Mouse (Mus musculus): Measurements from ENCODE around the gene Ube2o.

The Ube2o gene

DNA sequence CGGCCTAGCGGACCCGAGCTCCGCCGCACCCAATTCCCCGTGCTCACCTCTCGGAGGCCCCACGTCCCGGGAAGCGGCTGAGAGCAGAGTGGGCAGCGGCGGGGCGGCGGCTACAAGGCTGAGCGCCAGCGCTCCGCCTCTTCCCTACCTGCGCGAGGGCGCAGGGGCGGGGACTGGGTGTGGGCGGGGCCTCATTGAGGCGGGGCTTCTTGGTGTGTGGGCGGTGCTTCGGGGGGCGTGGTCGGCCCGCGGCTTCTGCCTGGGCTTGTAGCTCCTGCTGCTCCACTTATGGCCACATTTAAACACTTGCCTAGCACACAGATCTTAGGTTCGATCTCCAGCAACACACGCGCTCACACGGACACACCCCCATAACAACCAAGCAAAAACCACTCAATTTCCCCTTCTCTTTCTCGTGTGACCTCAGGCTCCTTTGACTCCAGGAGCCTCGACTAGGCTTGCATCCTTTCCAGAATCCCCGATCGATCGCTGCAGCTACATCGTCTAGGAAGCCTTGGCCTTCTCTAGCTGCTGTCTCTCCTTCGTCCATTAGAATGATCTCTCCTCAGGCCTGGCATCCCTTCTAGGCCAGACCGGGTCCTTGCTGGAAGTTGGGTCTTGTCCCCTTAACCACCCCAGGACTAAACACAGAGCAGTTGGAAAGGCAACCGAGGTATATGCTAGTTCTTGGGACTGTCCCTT lies 43.0 kb upstream of the Ube2o start:
- TF ChIP-seq POU5F1 (IDR thresholded peaks at IDR 0.05; ENCODE audit: borderline replicate concordance, low read length) (no peak), NANOG (IDR thresholded peaks at IDR 0.05; ENCODE audit: borderline replicate concordance, low read length) (no peak), CTCF (conservative IDR thresholded peaks at IDR 0.05; ENCODE audit: low read length) (no peak)
- Histone ChIP-seq H3K36me3 (ENCODE audit: insufficient read depth, low read length) (peaks cover 13% of the 10 kb centered on the region), H3K4me1 (replicated peaks; ENCODE audit: low read depth, low read length) (peaks cover 72% of the 10 kb centered on the region), H3K4me3 (replicated peaks; ENCODE audit: low read length) (peak overlapping the region; percentile 98), H3K27me3 (ENCODE audit: insufficient read depth, low read length) (peaks cover 13% of the 10 kb centered on the region), H3K9me3 (ENCODE audit: low read length) (no peaks in the 10 kb centered on the region)

DNA sequence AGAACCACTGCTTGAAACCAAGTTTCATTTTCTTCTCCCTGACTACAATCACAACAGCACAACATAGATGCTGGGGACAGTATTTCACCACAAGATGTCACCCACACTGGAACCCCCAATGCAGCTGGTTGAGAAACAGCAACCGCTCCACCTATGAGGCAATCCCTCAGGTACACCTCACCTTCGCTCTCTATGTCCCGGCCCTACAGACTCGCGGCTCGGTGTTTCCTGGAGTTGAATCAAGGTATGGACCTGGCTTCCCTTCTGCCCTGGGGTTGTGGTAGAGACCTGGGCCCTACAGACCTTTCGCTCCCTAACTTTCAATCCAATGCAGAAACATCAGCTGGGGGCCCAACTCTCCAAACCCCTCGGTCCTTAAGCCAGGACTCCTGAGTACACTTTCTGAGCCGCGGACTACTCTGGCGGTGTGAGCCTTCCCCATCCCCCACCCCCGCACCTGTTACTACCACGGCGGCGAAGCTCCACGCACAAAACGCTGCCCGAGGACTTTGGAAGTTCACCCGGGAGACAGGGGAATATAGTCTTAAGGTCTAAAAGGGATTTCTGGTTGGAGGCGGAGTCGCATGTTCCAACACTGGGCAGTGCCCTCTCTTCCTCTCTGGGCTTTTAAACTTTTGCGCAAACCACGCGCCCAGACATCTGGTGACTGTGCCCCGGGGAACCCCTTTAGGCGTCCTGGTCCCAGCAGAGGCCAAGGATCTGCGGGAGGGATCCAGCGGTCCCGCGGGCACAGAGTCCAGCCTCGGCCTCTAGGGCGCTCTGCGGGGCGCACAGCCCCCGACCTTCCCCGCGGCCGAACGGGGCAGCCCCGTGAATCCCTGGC lies 42.3 kb upstream of the Ube2o start:
- Histone ChIP-seq H3K4me3 (replicated peaks; ENCODE audit: low read length) (peak overlapping the region; percentile 98), H3K4me1 (replicated peaks; ENCODE audit: low read depth, low read length) (peaks cover 74% of the 10 kb centered on the region), H3K36me3 (ENCODE audit: insufficient read depth, low read length) (peaks cover 15% of the 10 kb centered on the region), H3K27me3 (ENCODE audit: insufficient read depth, low read length) (peaks cover 13% of the 10 kb centered on the region), H3K9me3 (ENCODE audit: low read length) (no peaks in the 10 kb centered on the region)
- no peak for TF ChIP-seq NANOG (IDR thresholded peaks at IDR 0.05; ENCODE audit: borderline replicate concordance, low read length)
- TF ChIP-seq CTCF (conservative IDR thresholded peaks at IDR 0.05; ENCODE audit: low read length): no peak
- TF ChIP-seq POU5F1 (IDR thresholded peaks at IDR 0.05; ENCODE audit: borderline replicate concordance, low read length): no peak

DNA sequence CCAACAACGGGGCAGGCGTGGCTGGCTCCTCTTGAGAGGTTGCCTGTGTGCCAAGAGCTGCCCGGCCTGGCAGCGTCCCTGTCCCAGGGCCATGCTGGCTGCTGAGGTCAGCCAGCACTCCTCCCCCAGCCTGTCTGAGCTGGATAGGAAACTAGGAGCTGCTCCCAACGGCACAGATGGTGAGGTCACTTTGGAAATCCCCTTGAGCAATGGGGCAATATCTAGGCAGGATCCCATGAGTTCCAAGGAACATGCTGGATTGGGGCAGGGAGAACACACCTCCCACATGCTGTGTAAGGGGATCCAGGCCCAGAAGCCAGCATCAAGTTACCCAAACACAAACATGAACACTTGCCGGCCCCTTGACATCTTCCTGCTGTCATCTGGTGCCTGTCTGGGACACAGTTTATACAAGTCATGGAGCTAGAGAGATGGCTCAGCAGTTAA lies 40.0 kb upstream of the Ube2o start:
- Histone ChIP-seq H3K27me3 (ENCODE audit: insufficient read depth, low read length) (peaks cover 13% of the 10 kb centered on the region), H3K4me3 (replicated peaks; ENCODE audit: low read length) (no peak overlapping the region), H3K36me3 (ENCODE audit: insufficient read depth, low read length) (peaks cover 15% of the 10 kb centered on the region), H3K4me1 (replicated peaks; ENCODE audit: low read depth, low read length) (peaks cover 89% of the 10 kb centered on the region), H3K9me3 (ENCODE audit: low read length) (no peaks in the 10 kb centered on the region)
- TF ChIP-seq POU5F1 (IDR thresholded peaks at IDR 0.05; ENCODE audit: borderline replicate concordance, low read length): no peak
- no peak for TF ChIP-seq CTCF (conservative IDR thresholded peaks at IDR 0.05; ENCODE audit: low read length)
- no peak for TF ChIP-seq NANOG (IDR thresholded peaks at IDR 0.05; ENCODE audit: borderline replicate concordance, low read length)

DNA sequence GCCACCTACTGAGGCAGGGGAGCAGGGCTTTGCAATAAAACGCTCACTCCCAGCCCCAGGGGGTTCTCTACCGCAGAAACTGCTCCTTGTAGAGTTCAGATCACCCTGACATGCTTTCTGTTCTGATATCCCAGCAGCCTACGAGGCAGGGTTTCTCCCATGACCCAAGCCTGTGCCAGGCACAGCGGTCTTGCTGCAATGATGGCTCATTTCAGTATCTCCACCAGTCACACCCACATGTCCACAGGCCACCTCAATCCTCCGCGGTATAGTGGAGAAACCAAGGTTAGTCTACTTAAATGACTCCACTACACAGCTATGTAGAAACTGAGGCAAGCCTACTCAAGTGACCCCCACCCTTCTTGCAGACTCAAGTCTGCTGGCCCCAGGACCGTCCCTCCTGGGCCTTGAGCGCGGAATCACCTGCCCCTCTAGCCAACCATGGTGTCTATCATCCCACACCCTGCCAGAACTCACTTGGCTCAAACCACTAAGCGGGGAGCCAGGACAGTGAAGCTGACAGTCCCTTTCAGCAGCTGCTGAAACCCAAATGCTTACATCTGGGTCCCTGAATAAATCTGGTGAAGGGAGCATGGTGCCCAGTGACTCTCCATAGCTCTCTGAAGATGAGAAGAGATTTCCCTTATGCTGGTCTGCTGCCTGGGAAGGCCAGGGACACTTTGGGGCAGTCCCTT lies 39.5 kb upstream of the Ube2o start:
- Histone ChIP-seq H3K36me3 (ENCODE audit: insufficient read depth, low read length) (peaks cover 15% of the 10 kb centered on the region), H3K4me3 (replicated peaks; ENCODE audit: low read length) (peak overlapping the region; percentile 47), H3K27me3 (ENCODE audit: insufficient read depth, low read length) (peaks cover 13% of the 10 kb centered on the region), H3K4me1 (replicated peaks; ENCODE audit: low read depth, low read length) (peaks cover 93% of the 10 kb centered on the region), H3K9me3 (ENCODE audit: low read length) (no peaks in the 10 kb centered on the region)
- TF ChIP-seq CTCF (conservative IDR thresholded peaks at IDR 0.05; ENCODE audit: low read length) (no peak), NANOG (IDR thresholded peaks at IDR 0.05; ENCODE audit: borderline replicate concordance, low read length) (no peak), POU5F1 (IDR thresholded peaks at IDR 0.05; ENCODE audit: borderline replicate concordance, low read length) (no peak)

DNA sequence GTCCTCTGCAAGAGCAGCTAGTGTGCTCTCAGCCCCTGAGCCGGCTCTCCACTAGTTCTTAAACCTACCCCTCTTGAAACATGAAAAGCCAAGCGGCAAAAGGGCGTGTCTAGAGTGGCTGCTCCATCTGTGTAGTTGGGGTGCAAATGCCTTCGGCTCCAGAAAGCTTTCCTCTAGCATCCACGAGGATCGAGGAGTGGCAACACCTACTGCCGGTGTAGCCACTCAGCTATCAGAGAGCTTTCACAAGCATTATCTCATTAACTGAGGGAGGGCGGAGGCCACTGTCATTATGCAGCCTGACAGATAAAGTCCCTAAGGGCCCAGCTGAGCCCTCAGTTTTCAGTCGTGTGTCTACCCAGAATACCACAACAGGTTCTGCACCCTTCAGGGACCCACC lies 38.8 kb upstream of the Ube2o start:
- H3K4me1 ChIP-seq (replicated peaks; ENCODE audit: low read depth, low read length): peaks cover 94% of the 10 kb centered on the region
- no peaks in the 10 kb centered on the region for H3K9me3 ChIP-seq (ENCODE audit: low read length)
- TF ChIP-seq CTCF (conservative IDR thresholded peaks at IDR 0.05; ENCODE audit: low read length) (no peak), POU5F1 (IDR thresholded peaks at IDR 0.05; ENCODE audit: borderline replicate concordance, low read length) (no peak), NANOG (IDR thresholded peaks at IDR 0.05; ENCODE audit: borderline replicate concordance, low read length) (no peak)
- peaks cover 15% of the 10 kb centered on the region for H3K36me3 ChIP-seq (ENCODE audit: insufficient read depth, low read length)
- peak overlapping the region; percentile 47 for H3K4me3 ChIP-seq (replicated peaks; ENCODE audit: low read length)
- peaks cover 13% of the 10 kb centered on the region for H3K27me3 ChIP-seq (ENCODE audit: insufficient read depth, low read length)

DNA sequence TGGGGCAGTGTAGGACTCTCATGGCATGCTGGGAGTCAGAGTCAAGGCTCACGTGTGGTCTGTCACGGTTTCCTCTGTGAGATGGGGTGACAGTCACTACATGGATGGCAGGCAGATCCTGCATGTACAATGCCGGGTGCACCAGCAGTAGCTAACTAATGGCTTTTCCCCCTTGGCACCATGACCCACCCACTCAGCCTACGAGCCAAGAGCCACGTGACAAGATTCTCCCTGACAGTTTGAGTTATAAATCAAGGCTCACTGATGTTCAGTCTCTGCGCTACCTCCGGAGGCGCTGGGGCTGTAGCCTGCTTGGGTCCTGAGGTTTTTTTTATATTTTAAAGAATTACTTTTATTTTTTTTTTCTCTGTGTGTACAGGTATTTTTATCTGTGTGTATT lies 38.3 kb upstream of the Ube2o start:
- no peaks in the 10 kb centered on the region for H3K9me3 ChIP-seq (ENCODE audit: low read length)
- H3K4me1 ChIP-seq (replicated peaks; ENCODE audit: low read depth, low read length): peaks cover 94% of the 10 kb centered on the region
- H3K27me3 ChIP-seq (ENCODE audit: insufficient read depth, low read length): peaks cover 13% of the 10 kb centered on the region
- peak overlapping the region; percentile 47 for H3K4me3 ChIP-seq (replicated peaks; ENCODE audit: low read length)
- TF ChIP-seq POU5F1 (IDR thresholded peaks at IDR 0.05; ENCODE audit: borderline replicate concordance, low read length) (no peak), CTCF (conservative IDR thresholded peaks at IDR 0.05; ENCODE audit: low read length) (no peak), NANOG (IDR thresholded peaks at IDR 0.05; ENCODE audit: borderline replicate concordance, low read length) (no peak)
- H3K36me3 ChIP-seq (ENCODE audit: insufficient read depth, low read length): peaks cover 15% of the 10 kb centered on the region

DNA sequence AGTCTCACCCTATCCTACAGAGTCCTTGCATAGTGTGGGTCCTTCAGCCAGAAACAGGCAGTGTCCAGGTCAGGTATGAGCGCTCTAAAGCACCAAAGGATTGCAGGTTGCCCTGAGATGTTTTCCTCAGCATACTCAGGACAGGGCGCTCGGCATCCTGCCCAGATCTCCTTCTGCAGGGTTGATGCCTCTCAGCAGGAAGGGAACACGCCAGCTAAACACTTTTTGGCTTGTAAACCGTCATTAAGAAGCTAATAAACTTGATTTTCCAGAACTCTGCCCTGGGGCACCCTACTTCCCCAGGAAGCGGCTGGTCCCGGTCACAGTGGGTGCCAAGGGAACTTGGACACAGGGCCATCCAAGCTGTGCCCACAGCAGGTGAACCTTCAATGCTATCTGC lies 37.9 kb upstream of the Ube2o start:
- Histone ChIP-seq H3K4me3 (replicated peaks; ENCODE audit: low read length) (no peak overlapping the region), H3K4me1 (replicated peaks; ENCODE audit: low read depth, low read length) (peaks cover 95% of the 10 kb centered on the region), H3K9me3 (ENCODE audit: low read length) (no peaks in the 10 kb centered on the region), H3K36me3 (ENCODE audit: insufficient read depth, low read length) (peaks cover 15% of the 10 kb centered on the region), H3K27me3 (ENCODE audit: insufficient read depth, low read length) (peaks cover 13% of the 10 kb centered on the region)
- no peak for TF ChIP-seq NANOG (IDR thresholded peaks at IDR 0.05; ENCODE audit: borderline replicate concordance, low read length)
- no peak for TF ChIP-seq CTCF (conservative IDR thresholded peaks at IDR 0.05; ENCODE audit: low read length)
- TF ChIP-seq POU5F1 (IDR thresholded peaks at IDR 0.05; ENCODE audit: borderline replicate concordance, low read length): no peak

DNA sequence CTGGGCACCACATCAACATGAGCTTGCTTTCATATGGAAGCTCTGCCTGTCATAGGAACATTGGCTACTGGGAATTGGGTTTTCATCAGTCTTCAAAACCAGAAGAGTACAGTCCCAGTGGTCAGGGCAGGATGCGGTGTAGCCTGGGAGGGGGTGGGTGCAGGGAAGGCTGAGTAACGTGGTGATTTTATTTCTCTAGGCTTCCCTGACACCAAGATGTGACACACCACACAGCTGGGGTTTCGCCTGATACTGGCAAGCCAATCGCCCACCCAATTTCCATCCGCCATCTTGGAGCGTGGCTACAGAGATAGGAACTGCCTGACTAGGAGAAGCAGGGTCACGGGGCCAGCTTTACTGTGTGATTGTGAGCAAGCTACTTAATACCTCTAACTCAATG lies 37.4 kb upstream of the Ube2o start:
- Histone ChIP-seq H3K9me3 (ENCODE audit: low read length) (no peaks in the 10 kb centered on the region), H3K4me3 (replicated peaks; ENCODE audit: low read length) (no peak overlapping the region), H3K4me1 (replicated peaks; ENCODE audit: low read depth, low read length) (peaks cover 98% of the 10 kb centered on the region), H3K36me3 (ENCODE audit: insufficient read depth, low read length) (peaks cover 15% of the 10 kb centered on the region), H3K27me3 (ENCODE audit: insufficient read depth, low read length) (peaks cover 13% of the 10 kb centered on the region)
- TF ChIP-seq CTCF (conservative IDR thresholded peaks at IDR 0.05; ENCODE audit: low read length) (no peak), POU5F1 (IDR thresholded peaks at IDR 0.05; ENCODE audit: borderline replicate concordance, low read length) (no peak), NANOG (IDR thresholded peaks at IDR 0.05; ENCODE audit: borderline replicate concordance, low read length) (no peak)

Measured in E14TG2a.4 (cell line).